Mouse (Mus musculus): ENCODE measurements around the gene Gm29554.
"Not testable (repeated sequence)": the region's sequence is repeated elsewhere in the genome, so short reads cannot be mapped to it uniquely, and the experiment has no call there.

Gene Gm29554

DNA sequence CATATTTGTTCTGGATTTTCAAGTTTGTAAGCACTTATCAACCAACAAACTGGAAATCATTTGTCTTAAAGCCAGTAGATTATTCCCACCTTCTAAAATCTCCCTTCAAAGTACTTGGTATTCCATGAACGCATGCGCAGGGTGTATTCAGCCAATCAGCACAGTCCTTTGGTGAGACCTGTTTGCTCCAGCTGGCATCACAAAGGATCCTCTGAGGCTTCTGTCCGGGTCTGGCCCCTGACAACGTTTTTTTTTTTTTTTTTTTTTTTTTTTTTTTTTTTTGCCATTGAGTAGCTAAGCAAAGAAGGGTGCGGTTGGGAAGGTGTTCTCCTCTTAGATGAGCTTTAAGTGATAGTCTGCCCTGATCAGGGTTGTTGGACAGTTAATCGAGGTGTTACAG lies at the start of gene Gm29554:
TSS of gene Gm29554 (plus strand) at position 301 of the 400 bp plus-strand sequence.
- DNase-seq (ENCODE audit: low read depth) = not testable (repeated sequence)
